Mouse (Mus musculus) liver, adult 2 months (tissue): ENCODE results near the gene Gnb1l.

ENCODE experiments used
- CTCF ChIP-seq: fragments of 200-500 bp; IDR thresholded peaks from 2 replicates; pipeline ENCODE4 v1.5.1; 2011; ENCODE audit warnings: low read depth, low read length, control low read depth
- POLR2A ChIP-seq: fragments of 200-500 bp; IDR thresholded peaks from 2 replicates; pipeline ENCODE4 v1.6.1; 2011; ENCODE audit warnings: low read length, control low read depth; ENCODE audit not compliant: insufficient read depth; ENCODE audit errors: extremely low read depth

DNA sequence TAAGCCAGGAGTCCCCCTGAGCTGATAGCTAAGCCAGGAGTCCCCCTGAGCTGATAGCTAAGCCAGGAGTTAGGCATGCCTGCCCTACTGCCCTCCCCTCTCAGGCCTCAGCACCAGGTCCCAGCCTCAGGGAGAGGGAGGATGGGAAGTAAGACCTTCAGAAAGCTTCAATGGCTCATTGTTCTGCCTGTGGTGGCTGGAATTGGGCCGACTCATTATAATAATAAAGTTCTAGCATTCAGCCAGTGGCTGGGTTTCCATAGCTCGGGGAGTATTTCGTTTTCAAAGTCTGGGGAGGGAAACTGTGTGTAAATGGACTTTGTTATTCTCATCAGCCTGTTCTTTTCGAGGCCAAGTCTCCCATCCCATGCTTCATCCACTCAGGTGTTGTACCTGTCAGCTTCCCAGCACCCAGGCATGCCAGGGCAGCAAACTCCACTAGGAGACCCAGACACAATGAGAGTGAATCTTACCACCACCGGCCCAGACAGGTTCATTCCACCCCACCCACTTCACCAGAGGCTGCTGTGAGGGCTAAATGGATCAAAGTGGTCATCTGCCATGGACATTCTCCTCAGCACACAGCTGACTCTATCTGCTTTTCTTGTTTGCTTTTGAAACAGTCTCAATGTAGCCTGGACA lies 13.6 kb upstream of the Gnb1l start:
- TF ChIP-seq CTCF (no peak), POLR2A (no peak)
